Mouse (Mus musculus) midbrain, embryonic 11.5 days (tissue): ENCODE results near the gene Trir. TPM values are rescaled to one million over a fixed set of nuclear protein-coding genes. Genes with fewer than 3 reads are reported as not detected.

Experiments
- ATAC-seq: fragments of 200-750 bp; cut with Nextera tagmentation; 2 replicates; pipeline ENCODE4 v1.8.0; 2017; ENCODE audit warnings: moderate TSS enrichment, moderate library complexity; ENCODE audit not compliant: low FRiP score
- DNase-seq: peaks from one replicate; pipeline ENCODE4 v3.0.0; 2015; ENCODE audit warnings: low spot score; ENCODE audit errors: missing footprints
- H3K27ac ChIP-seq: fragments of 300-500 bp; sonication (generic); 2 replicates; pipeline ENCODE4 v1.5.1; 2014; ENCODE audit warnings: low read depth, low read length
- H3K27me3 ChIP-seq: fragments of 300-500 bp; sonication (generic); 2 replicates; pipeline ENCODE4 v1.6.1; 2014; ENCODE audit warnings: mild to moderate bottlenecking, low read length, moderate library complexity, mixed read lengths; ENCODE audit not compliant: control insufficient read depth, insufficient read depth
- H3K36me3 ChIP-seq: fragments of 300-500 bp; sonication (generic); 2 replicates; pipeline ENCODE4 v1.6.1; 2014; ENCODE audit warnings: mild to moderate bottlenecking, low read length, moderate library complexity, mixed read lengths; ENCODE audit not compliant: control insufficient read depth, insufficient read depth
- H3K4me1 ChIP-seq: fragments of 300-500 bp; sonication (generic); 2 replicates; pipeline ENCODE4 v1.6.1; 2014; ENCODE audit warnings: low read length; ENCODE audit not compliant: control insufficient read depth, insufficient read depth
- H3K4me2 ChIP-seq: fragments of 300-500 bp; sonication (generic); 2 replicates; pipeline ENCODE4 v1.6.1; 2014; ENCODE audit warnings: mild to moderate bottlenecking, moderate library complexity
- H3K4me3 ChIP-seq: fragments of 300-500 bp; sonication (generic); 2 replicates; pipeline ENCODE4 v1.5.1; 2014; ENCODE audit warnings: low read depth, low read length
- H3K9ac ChIP-seq: fragments of 300-500 bp; sonication (generic); 2 replicates; pipeline ENCODE4 v1.6.1; 2014; ENCODE audit warnings: low read length
- H3K9me3 ChIP-seq: fragments of 300-500 bp; sonication (generic); 2 replicates; pipeline ENCODE4 v1.6.1; 2016; ENCODE audit warnings: low read length; ENCODE audit not compliant: control insufficient read depth
- WGBS: fragments of 180-500 bp; shearing (Covaris S2); extraction: QIAGEN DNeasy Blood & Tissue Kit; methylation state at CpG from one replicate; pipeline ENCODE4 v1.1.7; 2014; 5-methylcytosine and 5-hydroxymethylcytosine counted together
- polyA plus RNA-seq: library from polyadenylated mRNA; unstranded; fragments of >200 nt; fragmentation: Nextera tagmentation; extraction: Ambion mirVana; gene quantifications from 2 replicates; pipeline ENCODE4 v1.2.1, GENCODE M21; 2014

Trir gene
- polyA plus RNA-seq, 1 experiment from 2014 or later: 180 TPM

DNA sequence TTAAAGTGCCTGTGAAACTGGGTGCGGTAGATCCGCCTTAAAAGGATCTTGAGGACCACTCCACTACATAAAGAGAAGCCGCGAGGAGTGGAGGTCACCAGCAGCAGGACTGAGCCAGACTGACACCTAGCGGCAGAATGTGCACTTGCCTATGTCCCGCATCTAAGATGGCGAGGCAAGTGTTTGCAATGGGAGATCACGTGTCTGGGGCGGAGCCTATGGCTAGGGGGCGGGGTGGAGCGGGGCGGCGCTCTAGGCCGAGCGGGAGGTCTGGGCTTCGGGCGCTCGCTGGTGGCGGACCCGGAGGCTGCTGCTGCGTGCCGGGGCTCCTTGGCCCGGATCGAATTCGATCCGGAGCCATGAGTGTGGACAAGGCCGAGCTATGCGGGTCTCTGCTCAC, 36.3 kb upstream of the Trir start, which contains the start of gene Hook2:
Gene Hook2 (plus strand): TSS at position 255 of the 400 bp plus-strand sequence.
- DNase-seq (peak; percentile 100), ATAC-seq (peak; percentile 95)
- H3K27ac ChIP-seq: no peak within 1 kb of the TSS
- H3K27me3 ChIP-seq: peaks cover 10% of the 10 kb centered on the region
- H3K9ac ChIP-seq: peak within 1 kb of the TSS; percentile 67
- WGBS: under 1% methylated on average over 27 of the region's 28 CpGs
- H3K4me2 ChIP-seq: peak within 1 kb of the TSS; percentile 97
- no peaks in the 10 kb centered on the region for H3K9me3 ChIP-seq
- peaks cover 16% of the 10 kb centered on the region for H3K4me1 ChIP-seq
- H3K36me3 ChIP-seq: no peaks in the 10 kb centered on the region
- peak within 1 kb of the TSS; percentile 51 for H3K4me3 ChIP-seq

DNA sequence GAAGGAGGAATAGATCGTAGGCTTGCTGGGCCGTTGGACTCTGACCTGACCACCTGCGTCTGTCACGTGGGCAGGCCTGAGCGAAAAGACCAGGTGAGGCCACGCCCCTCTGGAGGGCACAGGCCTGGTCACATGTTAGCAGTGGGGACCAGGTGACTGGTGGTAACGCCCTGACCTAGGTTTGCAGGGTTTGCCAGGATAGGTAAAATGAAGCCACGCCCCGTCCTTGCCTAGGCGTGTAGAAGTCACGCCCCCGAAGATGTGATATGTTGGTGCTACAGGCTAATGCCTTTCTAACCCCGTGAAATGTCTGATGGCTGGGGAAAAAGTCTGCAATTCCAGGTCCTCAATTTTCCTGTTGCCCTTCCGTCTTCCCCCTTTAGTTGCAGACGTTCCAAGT, 35.8 kb upstream of the Trir start:
- no peak overlapping the region for H3K27ac ChIP-seq
- H3K9me3 ChIP-seq: no peaks in the 10 kb centered on the region
- peak overlapping the region; percentile 51 for H3K4me3 ChIP-seq
- peak overlapping the region; percentile 67 for H3K9ac ChIP-seq
- peak; percentile 88 for DNase-seq
- peaks cover 14% of the 10 kb centered on the region for H3K4me1 ChIP-seq
- WGBS: 2% methylated on average over 15 of the region's 15 CpGs
- ATAC-seq: peak; percentile 60
- peaks cover 11% of the 10 kb centered on the region for H3K27me3 ChIP-seq
- H3K36me3 ChIP-seq: no peaks in the 10 kb centered on the region
- H3K4me2 ChIP-seq: peak overlapping the region; percentile 97

DNA sequence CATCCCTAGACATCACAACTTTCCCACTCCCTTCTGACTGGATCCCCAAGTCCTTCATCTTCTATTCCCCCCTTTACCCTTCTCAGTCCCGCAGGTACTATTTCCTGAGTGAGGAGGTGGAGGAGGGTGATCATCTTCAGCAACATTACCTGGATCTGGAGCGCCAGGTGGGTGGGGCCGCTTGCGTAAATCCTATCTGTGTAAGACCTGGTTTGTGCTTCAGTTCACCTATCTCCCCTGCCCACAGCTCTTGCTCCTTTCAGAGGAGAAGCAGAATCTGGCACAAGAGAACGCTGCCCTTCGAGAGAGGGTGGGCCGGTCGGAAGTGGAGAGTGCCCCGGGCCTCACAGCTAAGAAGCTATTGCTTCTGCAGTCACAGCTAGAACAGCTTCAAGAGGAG, 32.2 kb upstream of the Trir start:
- no peak overlapping the region for H3K4me3 ChIP-seq
- H3K36me3 ChIP-seq: no peaks in the 10 kb centered on the region
- H3K4me2 ChIP-seq: no peak overlapping the region
- no peaks in the 10 kb centered on the region for H3K9me3 ChIP-seq
- 0 out of 2 replicates have a peak, but pooled peaks cover 4% of the 10 kb centered on the region for H3K27me3 ChIP-seq
- DNase-seq (peak; percentile 57), ATAC-seq (no peak)
- no peak overlapping the region for H3K9ac ChIP-seq
- H3K27ac ChIP-seq: no peak overlapping the region
- WGBS: 93% methylated on average over 9 of the region's 9 CpGs
- peaks cover 14% of the 10 kb centered on the region for H3K4me1 ChIP-seq

DNA sequence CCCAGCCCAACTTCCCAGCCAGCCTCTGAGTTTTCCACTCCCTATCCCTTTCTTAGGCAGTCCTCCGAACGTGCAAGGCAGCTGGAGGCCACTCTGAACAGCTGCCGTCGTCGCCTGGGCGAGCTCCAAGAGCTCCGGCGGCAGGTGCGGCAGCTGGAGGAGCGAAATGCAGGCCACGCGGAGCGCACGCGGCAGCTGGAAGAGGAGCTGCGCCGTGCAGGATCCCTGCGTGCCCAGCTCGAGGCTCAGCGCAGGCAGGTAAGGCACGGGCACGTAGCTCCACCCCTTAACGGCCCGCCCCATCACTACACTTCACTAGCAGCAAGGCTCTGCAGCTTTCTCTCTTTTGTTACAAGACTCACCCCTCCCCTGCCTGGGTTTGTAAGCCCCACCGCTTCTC, 30.9 kb upstream of the Trir start:
- 25% methylated on average over 25 of the region's 25 CpGs for WGBS
- H3K4me2 ChIP-seq: no peak overlapping the region
- 0 out of 2 replicates have a peak overlapping the region, but pooled peaks have one; percentile 1 for H3K9ac ChIP-seq
- no peaks in the 10 kb centered on the region for H3K9me3 ChIP-seq
- no peak overlapping the region for H3K27ac ChIP-seq
- no peaks in the 10 kb centered on the region for H3K36me3 ChIP-seq
- H3K4me3 ChIP-seq: no peak overlapping the region
- H3K27me3 ChIP-seq: 0 out of 2 replicates have a peak, but pooled peaks cover 4% of the 10 kb centered on the region
- peaks cover 11% of the 10 kb centered on the region; the same call in 1 of the 2 replicates for H3K4me1 ChIP-seq
- DNase-seq (no peak), ATAC-seq (no peak)

DNA sequence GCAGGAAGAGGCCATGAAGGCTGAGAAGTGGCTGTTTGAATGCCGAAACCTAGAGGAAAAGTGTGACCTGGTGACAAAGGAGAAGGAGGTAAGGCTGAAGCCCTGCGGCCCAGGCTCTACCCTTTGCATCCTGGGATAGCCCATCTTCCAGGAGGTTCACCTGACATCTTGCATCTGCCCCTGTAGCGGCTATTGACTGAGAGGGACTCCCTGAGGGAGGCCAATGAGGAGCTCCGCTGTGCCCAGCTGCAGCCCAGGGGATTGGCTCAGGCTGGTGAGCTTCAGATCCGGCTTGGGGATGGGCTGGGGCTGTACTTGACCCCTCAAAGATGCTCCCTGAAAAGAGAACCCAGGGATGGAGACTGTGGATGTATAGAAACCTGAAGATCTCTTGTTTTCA, 29.6 kb upstream of the Trir start:
- WGBS: 78% methylated on average over 5 of the region's 5 CpGs
- DNase-seq (no peak), ATAC-seq (no peak)
- H3K4me1 ChIP-seq: peaks cover 6% of the 10 kb centered on the region; the same call in 1 of the 2 replicates
- H3K27ac ChIP-seq: no peak overlapping the region
- no peak overlapping the region for H3K4me3 ChIP-seq
- no peak overlapping the region for H3K4me2 ChIP-seq
- no peaks in the 10 kb centered on the region for H3K9me3 ChIP-seq
- H3K36me3 ChIP-seq: no peaks in the 10 kb centered on the region
- H3K27me3 ChIP-seq: 0 out of 2 replicates have a peak, but pooled peaks cover 4% of the 10 kb centered on the region
- no peak overlapping the region for H3K9ac ChIP-seq

DNA sequence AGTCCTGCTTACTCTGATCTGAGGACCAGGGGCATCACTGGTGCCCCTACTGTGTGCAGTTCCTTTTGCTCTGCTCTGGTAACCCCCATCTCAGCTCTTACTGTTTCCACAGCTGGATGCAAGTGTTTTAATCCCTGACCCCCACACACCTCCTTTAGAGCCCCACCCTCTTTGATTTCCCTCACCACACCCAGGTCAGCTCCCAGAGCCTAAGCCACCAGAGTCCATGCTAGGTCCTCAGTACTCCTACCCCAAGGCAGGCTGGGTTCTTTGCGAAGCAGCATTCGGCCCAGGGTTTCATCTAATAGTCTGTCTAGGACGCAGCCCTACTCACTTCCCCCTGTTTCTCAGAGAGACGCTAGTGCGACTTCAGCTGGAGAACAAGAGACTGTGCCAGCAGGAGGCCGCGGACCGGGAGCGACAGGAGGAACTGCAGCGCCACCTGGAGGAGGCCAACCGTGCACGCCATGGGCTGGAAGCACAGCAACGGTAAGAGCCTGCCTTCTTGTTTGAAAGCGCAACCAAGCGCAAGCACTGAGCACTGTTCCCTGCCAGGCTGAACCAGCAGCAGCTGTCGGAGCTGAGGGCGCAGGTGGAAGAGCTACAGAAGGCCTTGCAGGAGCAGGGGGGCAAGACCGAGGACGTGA, 28.9 kb upstream of the Trir start:
- no peak overlapping the region for H3K4me3 ChIP-seq
- 0 out of 2 replicates have a peak, but pooled peaks cover 4% of the 10 kb centered on the region for H3K27me3 ChIP-seq
- ATAC-seq (peak; percentile 86), DNase-seq (peak; percentile 98)
- no peaks in the 10 kb centered on the region for H3K9me3 ChIP-seq
- 4% methylated on average over 19 of the region's 19 CpGs for WGBS
- H3K27ac ChIP-seq: no peak overlapping the region
- H3K4me2 ChIP-seq: peak overlapping the region; percentile 37
- no peaks in the 10 kb centered on the region for H3K36me3 ChIP-seq
- peak overlapping the region; percentile 48 for H3K9ac ChIP-seq
- H3K4me1 ChIP-seq: peaks cover 6% of the 10 kb centered on the region; the same call in 1 of the 2 replicates

DNA sequence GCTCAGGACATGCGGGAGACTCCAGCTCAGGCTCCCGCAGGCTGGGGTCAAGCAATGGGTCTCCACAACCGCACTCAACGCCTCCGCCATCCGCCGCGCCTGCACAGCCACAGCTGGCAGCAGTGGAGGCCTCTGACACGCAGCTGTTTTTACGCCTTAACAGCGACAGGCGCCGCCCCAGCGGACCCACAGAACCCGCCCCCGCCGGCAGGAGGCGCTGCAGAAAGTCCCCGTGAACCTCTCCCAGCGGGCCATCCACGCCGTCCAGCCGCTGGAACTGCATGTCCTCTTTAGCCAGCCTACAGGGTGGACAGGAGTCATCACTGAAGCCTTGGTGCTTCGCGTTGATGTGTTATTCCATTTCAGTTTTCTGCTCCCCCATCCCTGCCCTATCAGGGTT, 18.9 kb upstream of the Trir start:
- no peak overlapping the region for H3K9ac ChIP-seq
- ATAC-seq (no peak), DNase-seq (peak; percentile 84)
- peaks cover 18% of the 10 kb centered on the region for H3K27me3 ChIP-seq
- no peak overlapping the region for H3K4me2 ChIP-seq
- H3K4me1 ChIP-seq: peaks cover 3% of the 10 kb centered on the region; the same call in 1 of the 2 replicates
- H3K27ac ChIP-seq: no peak overlapping the region
- no peaks in the 10 kb centered on the region for H3K9me3 ChIP-seq
- H3K36me3 ChIP-seq: no peaks in the 10 kb centered on the region
- WGBS: 19% methylated on average over 25 of the region's 25 CpGs
- no peak overlapping the region for H3K4me3 ChIP-seq

DNA sequence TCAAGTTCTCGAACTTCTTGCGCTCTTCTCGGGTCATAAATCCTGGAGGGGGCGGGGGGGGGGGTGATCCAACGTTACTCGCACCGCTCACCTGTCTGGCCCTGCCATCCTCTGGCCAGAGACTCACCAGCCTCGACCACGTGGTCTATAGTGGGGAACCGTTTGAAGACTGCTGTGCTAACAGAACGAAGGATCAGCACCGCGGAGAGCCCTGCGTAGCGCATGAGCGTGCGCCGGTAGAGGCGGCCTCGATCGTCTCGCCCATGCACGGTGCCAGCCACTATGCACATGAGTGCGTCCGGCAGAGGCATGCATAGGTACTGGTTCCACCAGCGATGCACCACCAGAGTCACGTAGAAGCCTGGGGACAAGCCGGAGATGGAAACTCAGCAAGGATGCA, 15.4 kb upstream of the Trir start:
- no peak overlapping the region for H3K4me3 ChIP-seq
- H3K27me3 ChIP-seq: peaks cover 22% of the 10 kb centered on the region
- no peak for DNase-seq
- 15% methylated on average over 28 of the region's 28 CpGs for WGBS
- no peak for ATAC-seq
- H3K36me3 ChIP-seq: no peaks in the 10 kb centered on the region
- H3K27ac ChIP-seq: no peak overlapping the region
- no peaks in the 10 kb centered on the region for H3K9me3 ChIP-seq
- H3K9ac ChIP-seq: no peak overlapping the region
- no peak overlapping the region for H3K4me2 ChIP-seq
- peaks cover 3% of the 10 kb centered on the region; the same call in 1 of the 2 replicates for H3K4me1 ChIP-seq

DNA sequence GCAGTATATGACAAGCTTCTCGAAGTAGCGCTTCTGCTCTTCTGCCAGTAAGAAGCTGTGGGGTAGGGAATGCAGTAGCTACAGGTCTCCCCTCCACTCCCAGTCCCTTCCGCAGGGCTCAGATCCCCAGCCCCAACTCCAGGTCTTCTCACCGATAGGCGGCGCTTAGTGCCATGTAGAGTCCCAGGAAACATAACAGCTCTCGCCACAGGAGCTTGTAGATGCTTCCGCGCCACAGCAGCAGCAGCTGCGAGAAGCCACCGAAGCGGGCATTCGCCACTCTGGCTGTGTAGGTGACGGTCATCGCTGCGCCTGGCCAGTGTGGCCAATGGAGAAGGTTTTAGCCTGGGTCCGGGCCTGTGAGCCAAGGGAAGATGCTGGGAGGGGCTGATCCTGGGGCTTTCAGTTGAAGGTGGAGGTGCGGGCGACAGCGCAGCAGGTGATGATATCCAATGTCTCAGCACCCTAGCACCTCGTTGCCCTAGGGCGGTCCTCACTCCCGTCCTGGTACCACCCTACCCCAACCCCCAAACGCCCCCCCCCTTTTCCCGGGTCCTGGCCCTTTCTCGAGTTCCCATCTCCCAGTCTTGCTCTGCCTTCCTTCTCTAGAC, 13.3 kb upstream of the Trir start:
- Histone ChIP-seq H3K4me3 (peak overlapping the region; percentile 22), H3K4me2 (peak overlapping the region; percentile 57), H3K27ac (no peak overlapping the region), H3K27me3 (peaks cover 22% of the 10 kb centered on the region), H3K4me1 (peaks cover 3% of the 10 kb centered on the region; the same call in 1 of the 2 replicates), H3K9ac (peak overlapping the region; percentile 62), H3K9me3 (no peaks in the 10 kb centered on the region), H3K36me3 (peaks cover 5% of the 10 kb centered on the region; the same call in 1 of the 2 replicates)
- ATAC-seq: peak; percentile 77
- DNase-seq: peak; percentile 94
- WGBS: 8% methylated on average over 26 of the region's 26 CpGs
